Mouse (Mus musculus) embryonic facial prominence, embryonic 14.5 days (tissue): Measurements from ENCODE around the gene Shf. TPM values are rescaled to one million over a fixed set of nuclear protein-coding genes. Genes with fewer than 3 reads are reported as not detected.
A peak's percentile ranks its signal among the peaks of the same experiment; 100 is the strongest.

ENCODE experiments used
- ATAC-seq: fragments of 200-750 bp; cut with Nextera tagmentation; 2 replicates; pipeline ENCODE4 v1.8.0; 2017; ENCODE audit warnings: low read depth, moderate number of reproducible peaks, moderate TSS enrichment
- DNase-seq: peaks from one replicate; pipeline ENCODE4 v3.0.0-alpha.2; 2015; ENCODE audit warnings: low spot score
- H3K27ac ChIP-seq: fragments of 300-500 bp; sonication (generic); replicated peaks from 2 replicates; pipeline ENCODE4 v1.5.1; 2014; ENCODE audit warnings: low read depth, mild to moderate bottlenecking, low read length, moderate library complexity
- H3K27me3 ChIP-seq: fragments of 300-500 bp; sonication (generic); replicated peaks from 2 replicates; pipeline ENCODE4 v1.6.1; 2014; ENCODE audit warnings: low read length; ENCODE audit not compliant: control insufficient read depth, insufficient read depth
- H3K36me3 ChIP-seq: fragments of 300-500 bp; sonication (generic); 2 replicates; pipeline ENCODE4 v1.6.1; 2014; ENCODE audit warnings: low read length, mixed read lengths; ENCODE audit not compliant: control insufficient read depth, insufficient read depth
- H3K4me1 ChIP-seq: fragments of 300-500 bp; sonication (generic); 2 replicates; pipeline ENCODE4 v1.6.1; 2014; ENCODE audit warnings: antibody characterized with exemption, low read length; ENCODE audit not compliant: control insufficient read depth, insufficient read depth
- H3K4me2 ChIP-seq: fragments of 300-500 bp; sonication (generic); 2 replicates; pipeline ENCODE4 v1.6.1; 2014; ENCODE audit warnings: low read depth, mild to moderate bottlenecking, low read length, moderate library complexity, mixed read lengths
- H3K4me3 ChIP-seq: fragments of 300-500 bp; sonication (generic); 2 replicates; pipeline ENCODE4 v1.5.1; 2014; ENCODE audit warnings: low read depth, mild to moderate bottlenecking, low read length
- H3K9ac ChIP-seq: fragments of 300-500 bp; sonication (generic); 2 replicates; pipeline ENCODE4 v1.6.1; 2014; ENCODE audit warnings: low read depth, mild to moderate bottlenecking, low read length, moderate library complexity, mixed read lengths
- H3K9me3 ChIP-seq: fragments of 300-500 bp; sonication (generic); 2 replicates; pipeline ENCODE4 v1.6.1; 2016; ENCODE audit warnings: low read length; ENCODE audit not compliant: control insufficient read depth
- WGBS: fragments of 180-500 bp; shearing (Covaris S2); extraction: QIAGEN DNeasy Blood & Tissue Kit; methylation state at CpG from one replicate; pipeline ENCODE4 v1.1.7; 2014; 5-methylcytosine and 5-hydroxymethylcytosine counted together
- polyA plus RNA-seq: library from polyadenylated mRNA; unstranded; fragments of >200 nt; fragmentation: Nextera tagmentation; extraction: Ambion mirVana; gene quantifications from 2 replicates; pipeline ENCODE4 v1.2.1, GENCODE M21; 2014

Gene Shf
- polyA plus RNA-seq, 1 experiment from 2014 or later = 5.5 TPM

- Histone ChIP-seq H3K4me2 (no peak overlapping the region), H3K9me3 (no peaks in the 10 kb centered on the region), H3K27ac (no peak overlapping the region), H3K4me1 (peaks cover 8% of the 10 kb centered on the region; the same call in 1 of the 2 replicates), H3K4me3 (no peak overlapping the region), H3K36me3 (no peaks in the 10 kb centered on the region), H3K9ac (no peak overlapping the region), H3K27me3 (peaks cover 65% of the 10 kb centered on the region)
- no peak for DNase-seq
- 51% methylated on average over 3 of the region's 3 CpGs for WGBS
- no peak for ATAC-seq
Observed at GRCm38 (mm10) chr2:122309647-122310046, 59.3 kb downstream of the Shf start.

- Histone ChIP-seq H3K4me1 (peaks cover 6% of the 10 kb centered on the region), H3K27ac (no peak overlapping the region), H3K27me3 (peaks cover 66% of the 10 kb centered on the region), H3K9me3 (no peaks in the 10 kb centered on the region), H3K9ac (no peak overlapping the region), H3K4me2 (no peak overlapping the region), H3K4me3 (no peak overlapping the region), H3K36me3 (no peaks in the 10 kb centered on the region)
- WGBS = 47% methylated on average over 4 of the region's 4 CpGs
- peak; percentile 74 for DNase-seq
- ATAC-seq = peak; percentile 42; the same call in 1 of the 2 replicates
Observed at GRCm38 (mm10) chr2:122306184-122306583, 62.8 kb downstream of the Shf start.

GRCm38 (mm10) chr2:122305097-122305892, 63.7 kb downstream of the Shf start:
- H3K9ac ChIP-seq = no peak overlapping the region
- 73% methylated on average over 16 of the region's 16 CpGs for WGBS
- peaks cover 10% of the 10 kb centered on the region for H3K4me1 ChIP-seq
- no peaks in the 10 kb centered on the region for H3K9me3 ChIP-seq
- no peaks in the 10 kb centered on the region for H3K36me3 ChIP-seq
- H3K4me2 ChIP-seq = no peak overlapping the region
- ATAC-seq (no peak), DNase-seq (no peak)
- H3K27me3 ChIP-seq = peaks cover 70% of the 10 kb centered on the region
- no peak overlapping the region for H3K4me3 ChIP-seq
- no peak overlapping the region for H3K27ac ChIP-seq

- Histone ChIP-seq H3K4me3 (no peak overlapping the region), H3K9ac (no peak overlapping the region), H3K27me3 (peaks cover 74% of the 10 kb centered on the region), H3K36me3 (no peaks in the 10 kb centered on the region), H3K4me2 (no peak overlapping the region), H3K4me1 (peaks cover 10% of the 10 kb centered on the region), H3K27ac (no peak overlapping the region), H3K9me3 (no peaks in the 10 kb centered on the region)
- ATAC-seq (no peak), DNase-seq (no peak)
- WGBS = 86% methylated on average over 6 of the region's 6 CpGs
Observed at GRCm38 (mm10) chr2:122304544-122304943, 64.4 kb downstream of the Shf start.

- H3K27ac ChIP-seq = no peak overlapping the region
- peak overlapping the region; percentile 67; the same call in 1 of the 2 replicates for H3K4me2 ChIP-seq
- peaks cover 10% of the 10 kb centered on the region for H3K4me1 ChIP-seq
- H3K9ac ChIP-seq = no peak overlapping the region
- H3K36me3 ChIP-seq = no peaks in the 10 kb centered on the region
- peak; percentile 81 for DNase-seq
- WGBS = 13% methylated on average over 9 of the region's 9 CpGs
- no peak overlapping the region for H3K4me3 ChIP-seq
- no peak for ATAC-seq
- H3K27me3 ChIP-seq = peaks cover 84% of the 10 kb centered on the region
- no peaks in the 10 kb centered on the region for H3K9me3 ChIP-seq
Observed at GRCm38 (mm10) chr2:122302574-122303241, 66.3 kb downstream of the Shf start.

GRCm38 (mm10) chr2:122301921-122302573, 66.9 kb downstream of the Shf start:
- no peaks in the 10 kb centered on the region for H3K9me3 ChIP-seq

GRCm38 (mm10) chr2:122301081-122301920, 67.7 kb downstream of the Shf start:
- WGBS = under 1% methylated on average over 41 of the region's 48 CpGs
- 0 out of 2 replicates have a peak, but pooled peaks have one; percentile 31 for ATAC-seq

More at GRCm38 (mm10) chr2:122301921-122302573, 66.9 kb downstream of the Shf start:
- no peak for DNase-seq
- Histone ChIP-seq H3K27me3 (peaks cover 87% of the 10 kb centered on the region), H3K4me2 (peak overlapping the region; percentile 67), H3K36me3 (no peaks in the 10 kb centered on the region), H3K4me1 (peaks cover 10% of the 10 kb centered on the region), H3K4me3 (peak overlapping the region; percentile 42), H3K9ac (peak overlapping the region; percentile 48), H3K27ac (no peak overlapping the region)
- ATAC-seq = no peak
- WGBS = 5% methylated on average over 23 of the region's 23 CpGs

GRCm38 (mm10) chr2:122300656-122301020, 68.3 kb downstream of the Shf start:
- WGBS = 3% methylated on average over 14 of the region's 14 CpGs
- H3K4me2 ChIP-seq = peak overlapping the region; percentile 67; the same call in 1 of the 2 replicates
- no peaks in the 10 kb centered on the region for H3K9me3 ChIP-seq
- no peak overlapping the region for H3K27ac ChIP-seq
- peaks cover 89% of the 10 kb centered on the region for H3K27me3 ChIP-seq
- no peak overlapping the region for H3K9ac ChIP-seq
- DNase-seq = no peak
- peaks cover 10% of the 10 kb centered on the region for H3K4me1 ChIP-seq
- H3K36me3 ChIP-seq = no peaks in the 10 kb centered on the region
- peak overlapping the region; percentile 42; the same call in 1 of the 2 replicates for H3K4me3 ChIP-seq
- no peak for ATAC-seq

More at GRCm38 (mm10) chr2:122301081-122301920, 67.7 kb downstream of the Shf start:
- Histone ChIP-seq H3K4me2 (peak overlapping the region; percentile 67), H3K27ac (no peak overlapping the region), H3K4me1 (peaks cover 10% of the 10 kb centered on the region), H3K27me3 (peaks cover 86% of the 10 kb centered on the region), H3K36me3 (no peaks in the 10 kb centered on the region), H3K4me3 (peak overlapping the region; percentile 42), H3K9ac (peak overlapping the region; percentile 48), H3K9me3 (no peaks in the 10 kb centered on the region)
- DNase-seq = no peak
